Mouse (Mus musculus): ENCODE data around the gene Zfp689.

GRCm38 (mm10) chr7:127454905-127455304 lies 5.9 kb upstream of the Zfp689 start:
- TF ChIP-seq CTCF (IDR thresholded peaks at IDR 0.05; ENCODE audit: low read depth) (no peak), EP300 (IDR thresholded peaks at IDR 0.05; ENCODE audit: low read depth) (no peak)

Measured in liver, postnatal 0 days (tissue).